Mouse (Mus musculus): ENCODE data around the gene Atox1. TPM values are rescaled to one million over a fixed set of nuclear protein-coding genes. Genes with fewer than 3 reads are reported as not detected.
A peak's percentile ranks its signal among the peaks of the same experiment; 100 is the strongest.
"Not testable (repeated sequence)": the region's sequence is repeated elsewhere in the genome, so short reads cannot be mapped to it uniquely, and the experiment has no call there.

Atox1 gene
- polyA plus RNA-seq, 1 experiment from 2014 or later = 637 TPM

- Histone ChIP-seq H3K9me3 (ENCODE audit: control insufficient read depth) (no peaks in the 10 kb centered on the region), H3K9ac (ENCODE audit: low read depth, low read length) (peak overlapping the region; percentile 62), H3K4me1 (replicated peaks; ENCODE audit: control insufficient read depth, insufficient read depth, low read length) (no peaks in the 10 kb centered on the region), H3K4me2 (replicated peaks; ENCODE audit: low read depth) (peak overlapping the region; percentile 55), H3K36me3 (ENCODE audit: control insufficient read depth, insufficient read depth) (no peaks in the 10 kb centered on the region), H3K27ac (ENCODE audit: low read depth, low read length) (peak overlapping the region; percentile 82), H3K4me3 (ENCODE audit: low read depth, low read length) (peak overlapping the region; percentile 53), H3K27me3 (replicated peaks; ENCODE audit: control insufficient read depth, insufficient read depth, low read length) (no peaks in the 10 kb centered on the region)
- TF ChIP-seq CTCF (IDR thresholded peaks at IDR 0.05; ENCODE audit: low read depth) = no peak
- 24% methylated on average over 3 of the region's 3 CpGs for WGBS
- no peak for ATAC-seq
Measured at GRCm38 (mm10) chr11:55418704-55419061, 42.4 kb downstream of the Atox1 start.

- WGBS = 3% methylated on average over 24 of the region's 24 CpGs
- H3K9ac ChIP-seq (ENCODE audit: low read depth, low read length) = peak overlapping the region; percentile 62
- H3K36me3 ChIP-seq (ENCODE audit: control insufficient read depth, insufficient read depth) = no peaks in the 10 kb centered on the region
- H3K27ac ChIP-seq (ENCODE audit: low read depth, low read length) = peak overlapping the region; percentile 82
- ATAC-seq = peak; percentile 21; the same call in 1 of the 2 replicates
- H3K4me2 ChIP-seq (replicated peaks; ENCODE audit: low read depth) = peak overlapping the region; percentile 55
- no peaks in the 10 kb centered on the region for H3K4me1 ChIP-seq (replicated peaks; ENCODE audit: control insufficient read depth, insufficient read depth, low read length)
- H3K27me3 ChIP-seq (replicated peaks; ENCODE audit: control insufficient read depth, insufficient read depth, low read length) = no peaks in the 10 kb centered on the region
- H3K4me3 ChIP-seq (ENCODE audit: low read depth, low read length) = peak overlapping the region; percentile 53
- no peak for TF ChIP-seq CTCF (IDR thresholded peaks at IDR 0.05; ENCODE audit: low read depth)
- no peaks in the 10 kb centered on the region for H3K9me3 ChIP-seq (ENCODE audit: control insufficient read depth)
Measured at GRCm38 (mm10) chr11:55417898-55418703, 42.9 kb downstream of the Atox1 start.

- no peaks in the 10 kb centered on the region for H3K27me3 ChIP-seq (replicated peaks; ENCODE audit: control insufficient read depth, insufficient read depth, low read length)
- H3K4me2 ChIP-seq (replicated peaks; ENCODE audit: low read depth) = peak overlapping the region; percentile 55
- no peak overlapping the region for H3K9ac ChIP-seq (ENCODE audit: low read depth, low read length)
- no peaks in the 10 kb centered on the region for H3K4me1 ChIP-seq (replicated peaks; ENCODE audit: control insufficient read depth, insufficient read depth, low read length)
- 0 out of 2 replicates have a peak overlapping the region, but pooled peaks have one; percentile 53 for H3K4me3 ChIP-seq (ENCODE audit: low read depth, low read length)
- H3K9me3 ChIP-seq (ENCODE audit: control insufficient read depth) = no peaks in the 10 kb centered on the region
- no peaks in the 10 kb centered on the region for H3K36me3 ChIP-seq (ENCODE audit: control insufficient read depth, insufficient read depth)
- WGBS = 69% methylated on average over 6 of the region's 6 CpGs
- H3K27ac ChIP-seq (ENCODE audit: low read depth, low read length) = no peak overlapping the region
- ATAC-seq = no peak
- TF ChIP-seq CTCF (IDR thresholded peaks at IDR 0.05; ENCODE audit: low read depth) = no peak
Measured at GRCm38 (mm10) chr11:55416609-55417265, 44.3 kb downstream of the Atox1 start.

GRCm38 (mm10) chr11:55415731-55416130 lies 45.3 kb downstream of the Atox1 start:
- H3K27me3 ChIP-seq (replicated peaks; ENCODE audit: control insufficient read depth, insufficient read depth, low read length) = not testable (repeated sequence)

GRCm38 (mm10) chr11:55415036-55415704 lies 45.9 kb downstream of the Atox1 start:
- Histone ChIP-seq H3K4me1 (replicated peaks; ENCODE audit: control insufficient read depth, insufficient read depth, low read length) (no peaks in the 10 kb centered on the region), H3K4me3 (ENCODE audit: low read depth, low read length) (no peak overlapping the region), H3K9ac (ENCODE audit: low read depth, low read length) (no peak overlapping the region), H3K36me3 (ENCODE audit: control insufficient read depth, insufficient read depth) (no peaks in the 10 kb centered on the region), H3K27me3 (replicated peaks; ENCODE audit: control insufficient read depth, insufficient read depth, low read length) (no peaks in the 10 kb centered on the region), H3K9me3 (ENCODE audit: control insufficient read depth) (no peaks in the 10 kb centered on the region), H3K27ac (ENCODE audit: low read depth, low read length) (no peak overlapping the region), H3K4me2 (replicated peaks; ENCODE audit: low read depth) (peak overlapping the region; percentile 9)
- WGBS = 20% methylated on average over 9 of the region's 9 CpGs
- TF ChIP-seq CTCF (IDR thresholded peaks at IDR 0.05; ENCODE audit: low read depth) = no peak
- ATAC-seq = peak; percentile 46; the same call in 1 of the 2 replicates

More at GRCm38 (mm10) chr11:55415731-55416130, 45.3 kb downstream of the Atox1 start:
- H3K9me3 ChIP-seq (ENCODE audit: control insufficient read depth); H3K36me3 ChIP-seq (ENCODE audit: control insufficient read depth, insufficient read depth); H3K9ac ChIP-seq (ENCODE audit: low read depth, low read length); H3K4me3 ChIP-seq (ENCODE audit: low read depth, low read length); ATAC-seq; H3K27ac ChIP-seq (ENCODE audit: low read depth, low read length); H3K4me1 ChIP-seq (replicated peaks; ENCODE audit: control insufficient read depth, insufficient read depth, low read length); H3K4me2 ChIP-seq (replicated peaks; ENCODE audit: low read depth): not testable (repeated sequence)
- 77% methylated on average over 6 of the region's 6 CpGs for WGBS

GRCm38 (mm10) chr11:55414314-55414713 lies 46.7 kb downstream of the Atox1 start:
- no peak for ATAC-seq
- no peaks in the 10 kb centered on the region for H3K4me1 ChIP-seq (replicated peaks; ENCODE audit: control insufficient read depth, insufficient read depth, low read length)
- WGBS = 50% methylated on average over 5 of the region's 5 CpGs
- no peak overlapping the region for H3K27ac ChIP-seq (ENCODE audit: low read depth, low read length)
- TF ChIP-seq CTCF (IDR thresholded peaks at IDR 0.05; ENCODE audit: low read depth) = no peak
- 0 out of 2 replicates have a peak overlapping the region, but pooled peaks have one; percentile 2 for H3K4me2 ChIP-seq (replicated peaks; ENCODE audit: low read depth)
- H3K9ac ChIP-seq (ENCODE audit: low read depth, low read length) = no peak overlapping the region
- no peak overlapping the region for H3K4me3 ChIP-seq (ENCODE audit: low read depth, low read length)
- no peaks in the 10 kb centered on the region for H3K9me3 ChIP-seq (ENCODE audit: control insufficient read depth)
- H3K36me3 ChIP-seq (ENCODE audit: control insufficient read depth, insufficient read depth) = no peaks in the 10 kb centered on the region
- no peaks in the 10 kb centered on the region for H3K27me3 ChIP-seq (replicated peaks; ENCODE audit: control insufficient read depth, insufficient read depth, low read length)

Data from intestine, postnatal 0 days (tissue).